Mouse (Mus musculus): Measurements from ENCODE around the gene Vegfb.

Vegfb gene

DNA sequence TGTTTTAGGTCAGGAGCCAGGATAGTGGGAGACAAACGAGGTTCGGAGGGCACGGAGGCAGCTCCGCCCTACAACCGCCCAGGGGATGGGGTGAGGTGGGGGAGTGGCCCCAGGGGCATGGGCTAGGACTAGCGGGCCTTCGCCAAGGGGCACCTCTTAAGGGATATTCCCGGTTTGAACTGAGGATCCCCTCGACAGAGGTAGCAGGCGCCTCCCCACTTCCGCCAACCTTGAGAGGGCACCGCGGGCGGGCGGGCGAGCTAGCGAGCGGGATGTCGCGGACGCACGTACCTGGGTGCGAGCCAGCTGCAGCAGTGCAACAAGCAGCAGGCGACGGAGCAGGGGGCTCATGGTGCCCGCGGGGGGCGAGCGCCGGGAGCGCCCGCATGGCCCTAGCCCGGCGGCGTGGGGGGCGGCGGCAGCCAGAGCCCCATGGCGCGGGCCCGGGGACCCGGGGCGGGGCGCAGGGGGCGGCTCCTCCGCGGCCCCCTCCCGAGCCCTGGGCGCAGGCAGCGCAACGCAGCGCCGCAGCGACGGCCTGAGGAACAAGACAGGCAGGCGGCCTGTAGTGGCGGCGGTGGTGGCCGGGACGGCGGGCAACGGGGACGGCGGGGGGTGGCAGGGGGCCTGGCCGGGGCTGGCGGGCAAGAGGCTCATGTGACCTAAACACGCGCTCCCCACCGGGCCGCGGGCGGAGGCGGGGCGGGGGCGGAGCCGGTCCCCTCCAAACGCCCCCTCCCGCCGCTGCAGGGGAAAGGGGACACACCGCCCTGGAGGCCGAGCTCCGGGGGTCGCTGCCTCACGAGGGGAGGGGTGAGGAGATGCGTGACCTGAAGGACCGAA is at the start of gene Vegfb:
Vegfb (minus strand) TSS at position 591 of the 843 bp plus-strand sequence.
- DNase-seq (ENCODE audit: low read depth, low spot score): no peak

DNA sequence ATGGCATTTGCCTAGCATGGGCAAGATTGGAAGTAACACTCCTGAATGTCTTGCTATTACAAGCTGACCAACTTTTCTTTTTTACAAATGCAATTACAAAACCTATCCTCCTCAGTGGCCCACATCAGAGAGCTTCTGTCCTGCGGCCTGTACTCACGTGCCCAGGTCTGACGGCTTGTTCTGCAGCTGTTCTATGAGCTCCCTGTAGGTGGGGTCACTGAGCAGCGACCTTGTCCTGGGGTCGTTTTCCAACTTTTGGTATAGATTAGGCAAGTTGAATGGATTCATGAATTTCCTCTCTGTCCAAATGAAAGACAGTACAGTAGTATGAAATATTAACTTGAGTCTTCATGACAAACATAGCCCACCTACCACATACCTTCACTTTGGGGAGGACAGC is 46.6 kb upstream of the Vegfb start:
- DNase-seq (ENCODE audit: low read depth, low spot score): no peak

GRCm38 (mm10) chr19:7029531-7029930 is 42.1 kb upstream of the Vegfb start:
- no peak for DNase-seq (ENCODE audit: low read depth, low spot score)

GRCm38 (mm10) chr19:7020224-7020641 is 32.8 kb upstream of the Vegfb start:
- DNase-seq (ENCODE audit: low read depth, low spot score): no peak

GRCm38 (mm10) chr19:7019191-7019590 is 31.7 kb upstream of the Vegfb start, which contains the start of gene Fermt3:
Gene Fermt3 (minus strand): TSS chr19:7019469.
- DNase-seq (ENCODE audit: low read depth, low spot score): no peak

DNA sequence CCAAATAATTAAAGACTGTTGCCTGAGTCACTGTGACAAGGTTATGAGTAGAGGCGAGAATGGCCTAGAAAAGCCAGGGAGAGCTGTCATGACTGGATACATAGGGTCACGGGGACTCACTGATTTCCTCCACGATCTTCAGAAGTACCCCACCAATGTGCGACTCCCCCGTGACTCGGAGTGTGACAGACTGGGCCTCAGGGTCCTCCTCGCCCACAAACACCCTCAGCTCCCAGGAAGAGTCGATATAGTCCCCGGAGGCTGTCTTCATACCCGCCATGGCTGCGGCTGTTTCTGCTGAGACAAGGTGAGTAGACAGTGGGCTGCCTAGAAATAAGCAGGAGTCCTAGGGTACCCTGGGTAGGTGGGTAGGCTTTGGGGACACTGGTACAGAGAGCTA is 31.1 kb upstream of the Vegfb start:
- DNase-seq (ENCODE audit: low read depth, low spot score): no peak

- no peak for DNase-seq (ENCODE audit: low read depth, low spot score)
Observed at GRCm38 (mm10) chr19:7017541-7018457, 30.3 kb upstream of the Vegfb start.

DNA sequence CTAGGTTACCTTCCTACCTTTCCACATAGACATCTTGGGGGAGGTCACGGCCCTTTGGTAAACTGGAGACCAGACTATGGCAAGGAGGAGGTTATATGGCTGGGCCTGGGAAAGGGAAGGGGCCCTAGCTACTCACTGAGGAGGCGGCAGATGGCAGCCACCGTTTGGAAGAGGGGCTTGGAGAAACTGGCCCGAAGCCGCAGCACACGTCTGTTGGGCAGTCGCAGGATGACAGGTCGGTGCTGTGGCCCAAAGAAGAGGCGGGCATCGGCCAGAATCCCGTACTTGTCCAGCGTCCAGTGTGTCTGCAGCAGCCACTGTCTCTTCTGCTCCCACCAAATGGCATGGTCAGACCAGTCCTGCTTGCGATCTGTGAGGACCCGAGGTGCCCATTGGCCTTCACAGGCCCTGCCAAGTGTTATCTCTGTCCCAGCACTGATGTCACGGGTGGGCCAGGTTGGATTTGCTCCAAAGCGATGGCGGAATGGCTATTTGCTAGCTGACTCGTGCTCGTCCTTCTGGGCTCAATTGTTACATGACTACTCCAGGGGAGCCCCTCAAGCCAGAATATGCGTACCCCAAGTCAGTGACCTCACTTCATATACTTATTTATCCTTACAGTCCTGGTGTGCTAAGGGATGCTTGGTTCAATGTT is 27.2 kb upstream of the Vegfb start:
- no peak for DNase-seq (ENCODE audit: low read depth, low spot score)

- DNase-seq (ENCODE audit: low read depth, low spot score): no peak
Observed at GRCm38 (mm10) chr19:7013984-7014383, 26.5 kb upstream of the Vegfb start.

- no peak for DNase-seq (ENCODE audit: low read depth, low spot score)
Observed at GRCm38 (mm10) chr19:7012426-7012825, 25.0 kb upstream of the Vegfb start.

DNA sequence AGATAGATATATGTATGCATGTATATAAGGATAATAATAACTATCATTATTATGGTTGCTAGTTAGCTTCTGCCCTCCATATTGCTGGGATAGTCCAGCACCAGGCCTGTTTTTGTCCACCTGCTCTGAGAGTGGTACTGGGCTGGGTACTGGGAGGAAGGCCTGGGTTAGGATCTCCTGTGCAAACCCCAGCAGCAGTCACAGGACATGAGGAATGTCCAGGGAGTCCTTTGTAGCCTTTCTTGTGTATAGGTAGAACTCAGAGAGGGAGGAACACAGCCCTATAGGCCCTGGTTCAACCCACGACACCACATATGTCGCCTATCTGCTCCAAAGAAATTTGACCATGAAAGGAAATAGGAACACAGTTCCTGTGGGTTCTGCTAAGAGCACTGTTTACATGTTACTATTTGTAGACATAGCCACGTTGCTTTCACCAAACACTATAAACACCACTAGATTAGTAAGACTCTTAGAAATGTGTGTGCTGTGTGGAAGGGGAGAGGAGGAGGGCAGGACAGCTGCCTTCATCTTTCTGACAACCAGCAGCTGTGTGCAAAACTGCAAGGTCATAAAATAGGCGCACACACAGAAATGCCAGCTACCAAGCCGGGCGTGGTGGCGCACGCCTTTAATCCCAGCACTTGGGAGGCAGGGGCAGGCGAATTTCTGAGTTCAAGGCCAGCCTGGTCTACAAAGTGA is 19.6 kb upstream of the Vegfb start:
- DNase-seq (ENCODE audit: low read depth, low spot score): no peak

DNA sequence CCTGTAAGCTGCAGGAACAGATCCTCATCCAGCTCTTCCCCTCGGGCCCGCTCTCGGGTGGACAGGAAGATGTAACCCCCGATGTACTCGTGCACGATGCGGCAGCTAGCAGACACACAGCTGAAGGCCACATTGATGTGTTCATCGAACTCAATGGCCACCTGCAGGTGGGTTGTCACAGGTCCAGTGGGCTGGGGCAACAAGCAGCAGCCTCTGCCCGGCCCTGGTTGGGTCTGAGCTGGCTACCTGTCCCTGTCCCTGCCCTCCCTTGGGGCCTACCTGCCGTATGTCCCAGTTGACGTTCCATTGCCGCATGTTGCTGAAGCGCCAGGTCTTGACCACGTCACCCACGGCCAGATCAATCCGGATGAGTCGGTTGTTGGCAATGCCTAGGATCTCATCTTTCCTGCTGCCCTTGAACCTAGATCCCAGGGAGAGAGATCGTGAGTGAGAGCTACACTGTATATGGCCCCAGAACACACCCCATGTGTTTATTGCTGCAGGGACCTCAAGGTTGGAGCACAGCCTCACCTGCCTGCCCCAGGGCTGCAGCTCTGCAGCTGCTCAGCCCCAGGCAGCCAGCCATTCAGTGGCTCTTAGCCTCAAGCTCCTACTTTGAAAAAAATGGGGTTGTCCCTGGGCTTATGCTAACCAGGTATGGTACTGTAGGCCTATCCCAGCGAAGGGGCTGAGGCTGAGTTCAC is 12.1 kb upstream of the Vegfb start:
- no peak for DNase-seq (ENCODE audit: low read depth, low spot score)

GRCm38 (mm10) chr19:6997721-6998290 is 10.4 kb upstream of the Vegfb start:
- DNase-seq (ENCODE audit: low read depth, low spot score): no peak

GRCm38 (mm10) chr19:6996006-6996405 is 8.6 kb upstream of the Vegfb start, which contains the start of the genes Nudt22 and Trpt1:
Gene Nudt22 (minus strand): TSS chr19:6996117.
Gene Trpt1 (plus strand): TSS chr19:6996131.
- no peak for DNase-seq (ENCODE audit: low read depth, low spot score)

GRCm38 (mm10) chr19:6995255-6995991 is 8.0 kb upstream of the Vegfb start:
- no peak for DNase-seq (ENCODE audit: low read depth, low spot score)

- DNase-seq (ENCODE audit: low read depth, low spot score): no peak
Observed at GRCm38 (mm10) chr19:6994489-6994888, 7.0 kb upstream of the Vegfb start.

DNA sequence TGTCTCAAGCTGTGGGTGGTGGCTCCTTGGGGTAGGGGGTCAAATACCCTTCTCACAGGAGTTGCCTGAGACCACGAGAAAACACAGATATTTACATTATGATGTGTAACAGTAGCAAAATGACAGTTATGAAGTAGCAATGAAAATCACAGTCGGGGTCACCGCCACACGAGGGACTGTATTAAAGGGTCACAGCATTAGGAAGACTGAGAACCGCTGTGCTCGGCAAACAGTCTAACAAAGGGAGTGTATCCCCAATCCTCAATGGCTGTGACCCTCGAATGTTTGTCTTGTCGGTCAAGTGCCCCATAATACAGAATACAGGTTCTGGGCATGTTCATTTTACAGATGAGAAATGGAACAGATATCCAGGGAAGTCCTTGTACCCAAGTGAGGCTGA is 6.6 kb upstream of the Vegfb start:
- no peak for DNase-seq (ENCODE audit: low read depth, low spot score)

- no peak for DNase-seq (ENCODE audit: low read depth, low spot score)
Observed at GRCm38 (mm10) chr19:6993011-6993770, 5.7 kb upstream of the Vegfb start.
